Mouse (Mus musculus) cerebellum, adult 9-10 months (tissue): Measurements from ENCODE around the gene Cox19.

Experiments used
- DNase-seq: peaks from one replicate; pipeline ENCODE4 v3.0.0; 2022

The Cox19 gene

GRCm38 (mm10) chr5:139290467-139291259 is 60.6 kb downstream of the Cox19 start:
- no peak for DNase-seq

GRCm38 (mm10) chr5:139288591-139288990 is 62.6 kb downstream of the Cox19 start:
- no peak for DNase-seq

GRCm38 (mm10) chr5:139287787-139288186 is 63.4 kb downstream of the Cox19 start:
- no peak for DNase-seq

- no peak for DNase-seq
Measured at GRCm38 (mm10) chr5:139287099-139287498, 64.1 kb downstream of the Cox19 start.
